Mouse (Mus musculus): Measurements from ENCODE around the gene Tnxb. TPM values are rescaled to one million over a fixed set of nuclear protein-coding genes. Genes with fewer than 3 reads are reported as not detected.

The Tnxb gene
- total RNA-seq, 1 experiment, result 0.18 TPM

DNA sequence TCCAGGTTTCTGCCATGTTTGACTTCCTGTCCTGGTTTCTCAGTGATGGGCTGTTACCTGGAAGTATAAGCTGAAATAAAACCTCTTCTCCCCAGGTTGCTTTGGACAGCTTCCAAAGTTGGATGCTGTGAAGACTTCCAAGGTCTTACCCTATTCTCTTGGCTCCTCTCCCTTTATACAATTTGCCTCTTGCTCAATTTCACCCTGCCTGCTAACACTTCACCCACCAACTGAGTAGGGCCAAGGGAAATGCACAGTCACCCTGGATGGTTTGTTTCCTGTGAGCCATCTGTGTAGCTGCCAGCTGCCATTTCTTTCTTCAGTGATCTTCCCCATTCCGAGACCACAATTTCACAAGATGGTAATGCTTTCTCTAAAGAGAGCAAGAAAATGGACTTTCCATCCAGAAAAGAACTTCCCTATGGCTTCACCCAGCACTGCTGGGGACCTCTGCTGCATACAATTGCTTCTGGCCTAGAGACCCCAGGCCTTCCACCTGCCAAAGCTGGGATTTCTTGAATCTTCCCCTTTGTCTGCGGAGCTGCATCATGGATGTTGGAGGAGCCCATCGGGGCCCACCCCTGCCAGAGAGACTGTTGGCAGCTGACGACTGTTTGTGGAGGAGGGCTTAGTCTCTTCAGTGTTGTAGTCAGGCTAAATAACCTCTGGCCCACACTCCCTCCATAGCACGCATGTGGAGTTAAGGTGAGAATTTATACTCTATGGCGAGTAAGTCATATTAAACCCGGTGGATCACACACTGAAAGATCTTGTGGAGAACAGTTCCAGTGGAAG is 30.7 kb upstream of the Tnxb start:
- Histone ChIP-seq H3K4me3 (ENCODE audit: insufficient read depth in 1 of 2, low read depth in 1 of 2, low read length in 2 of 2, poor library complexity in 1 of 2, severe bottlenecking in 1 of 2) (no peak overlapping the region), H3K27ac (ENCODE audit: insufficient read depth, low read depth, low read length, poor library complexity, severe bottlenecking) (no peak overlapping the region), H3K9me3 (ENCODE audit: control insufficient read depth, insufficient read depth, low read depth, low read length) (no peaks in the 10 kb centered on the region), H3K36me3 (ENCODE audit: control insufficient read depth, insufficient read depth, low read length, poor library complexity, severe bottlenecking) (no peaks in the 10 kb centered on the region), H3K9ac (ENCODE audit: insufficient read depth, low read depth, low read length, poor library complexity, severe bottlenecking) (no peak overlapping the region), H3K4me1 (ENCODE audit: control insufficient read depth in 2 of 2, insufficient read depth in 2 of 2, low read length in 2 of 2, poor library complexity in 1 of 2) (peaks cover 0 to 1% of the 10 kb centered on the region in 2 experiments; a peak in 1 of 4 replicates)
- no peak for DNase-seq (ENCODE audit: low read depth, low spot score)
- in situ Hi-C loops (cut with MboI; ENCODE audit: low sequenced_read_pairs in 2 of 2, unreplicated experiment in 2 of 2), result no loop called here
- TF ChIP-seq HCFC1 (IDR thresholded peaks at IDR 0.05; ENCODE audit: borderline replicate concordance, insufficient read depth, low read length) (no peak), CHD2 (IDR thresholded peaks at IDR 0.05; ENCODE audit: low read depth, low read length) (no peak), ZC3H11A (IDR thresholded peaks at IDR 0.05; ENCODE audit: borderline replicate concordance, low read depth, low read length) (no peak), ZNF384 (IDR thresholded peaks at IDR 0.05; ENCODE audit: low read depth, low read length) (no peak), MAFK (IDR thresholded peaks at IDR 0.05; ENCODE audit: insufficient read depth, low read depth, low read length) (no peak)

DNA sequence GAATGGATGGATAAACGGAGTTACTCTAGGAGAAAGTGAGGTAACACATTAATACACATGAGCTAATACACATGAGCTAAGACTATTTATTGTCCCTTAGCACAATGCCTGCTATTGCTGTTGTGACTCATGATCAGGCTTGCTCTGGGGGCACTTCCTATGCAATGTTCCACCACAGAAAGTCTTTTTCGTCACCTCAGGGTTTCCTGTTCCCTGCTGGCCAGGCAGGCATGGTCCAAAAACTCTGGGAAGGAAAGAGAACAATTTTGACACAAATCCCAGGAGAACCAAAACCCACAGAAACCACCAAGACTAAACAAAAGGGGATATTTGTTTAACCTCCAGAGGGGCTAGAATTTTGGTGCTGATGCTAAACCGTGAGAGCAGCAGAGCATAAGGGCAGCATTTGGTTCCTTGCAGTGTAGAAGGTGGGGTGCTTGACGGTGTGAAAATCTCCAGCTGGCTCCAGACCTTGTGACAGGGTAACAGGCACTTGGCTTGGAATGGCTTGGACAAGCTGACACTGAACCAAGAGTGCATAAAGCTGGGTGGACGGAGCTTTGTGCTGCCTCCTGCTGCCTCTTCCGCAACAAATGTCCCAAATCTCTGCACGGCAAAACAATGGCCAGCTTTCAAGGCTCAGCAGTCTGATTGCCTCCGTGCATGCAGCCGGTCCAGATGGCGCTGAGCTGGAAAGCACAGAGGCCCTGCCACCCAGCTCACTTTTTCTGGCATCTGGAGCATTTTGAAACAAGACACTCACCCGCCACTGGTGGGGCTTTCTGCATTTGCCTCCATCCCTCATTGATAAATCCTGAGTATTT is 29.3 kb upstream of the Tnxb start:
- Histone ChIP-seq H3K4me3 (ENCODE audit: insufficient read depth in 1 of 2, low read depth in 1 of 2, low read length in 2 of 2, poor library complexity in 1 of 2, severe bottlenecking in 1 of 2) (no peak overlapping the region), H3K27ac (ENCODE audit: insufficient read depth, low read depth, low read length, poor library complexity, severe bottlenecking) (no peak overlapping the region), H3K9ac (ENCODE audit: insufficient read depth, low read depth, low read length, poor library complexity, severe bottlenecking) (no peak overlapping the region), H3K36me3 (ENCODE audit: control insufficient read depth, insufficient read depth, low read length, poor library complexity, severe bottlenecking) (no peaks in the 10 kb centered on the region), H3K9me3 (ENCODE audit: control insufficient read depth, insufficient read depth, low read depth, low read length) (no peaks in the 10 kb centered on the region), H3K4me1 (ENCODE audit: control insufficient read depth in 2 of 2, insufficient read depth in 2 of 2, low read length in 2 of 2, poor library complexity in 1 of 2) (peaks cover 0 to 6% of the 10 kb centered on the region in 2 experiments; a peak in 2 of 4 replicates)
- TF ChIP-seq ZC3H11A (IDR thresholded peaks at IDR 0.05; ENCODE audit: borderline replicate concordance, low read depth, low read length), result no peak
- TF ChIP-seq HCFC1 (IDR thresholded peaks at IDR 0.05; ENCODE audit: borderline replicate concordance, insufficient read depth, low read length), result no peak
- TF ChIP-seq ZNF384 (IDR thresholded peaks at IDR 0.05; ENCODE audit: low read depth, low read length), result no peak
- no peak for TF ChIP-seq CHD2 (IDR thresholded peaks at IDR 0.05; ENCODE audit: low read depth, low read length)
- no peak for TF ChIP-seq MAFK (IDR thresholded peaks at IDR 0.05; ENCODE audit: insufficient read depth, low read depth, low read length)
- no peak for DNase-seq (ENCODE audit: low read depth, low spot score)
- in situ Hi-C loops (cut with MboI; ENCODE audit: low sequenced_read_pairs in 2 of 2, unreplicated experiment in 2 of 2), result no loop called here

DNA sequence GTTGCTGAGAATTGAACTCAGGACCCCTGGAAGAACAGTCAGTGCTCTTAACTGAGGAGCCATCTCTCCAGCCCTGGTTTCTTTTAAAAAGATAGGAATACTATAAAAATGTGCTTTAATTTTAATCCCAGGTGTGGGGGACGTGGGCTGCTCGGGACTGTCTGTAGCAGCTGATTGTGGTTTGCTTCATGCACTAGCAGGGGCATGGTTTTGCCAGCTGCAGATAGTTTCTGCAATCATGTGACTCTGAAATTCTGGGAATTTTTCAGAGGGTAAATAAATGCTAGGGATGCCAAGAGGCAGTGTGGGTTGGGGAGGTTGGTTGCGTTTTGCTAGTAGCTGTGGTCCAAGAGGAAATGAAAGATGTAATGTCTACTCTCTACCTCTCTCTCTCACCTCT is 28.4 kb upstream of the Tnxb start:
- Histone ChIP-seq H3K36me3 (ENCODE audit: control insufficient read depth, insufficient read depth, low read length, poor library complexity, severe bottlenecking) (no peaks in the 10 kb centered on the region), H3K4me3 (ENCODE audit: insufficient read depth in 1 of 2, low read depth in 1 of 2, low read length in 2 of 2, poor library complexity in 1 of 2, severe bottlenecking in 1 of 2) (no peak overlapping the region), H3K9ac (ENCODE audit: insufficient read depth, low read depth, low read length, poor library complexity, severe bottlenecking) (no peak overlapping the region), H3K9me3 (ENCODE audit: control insufficient read depth, insufficient read depth, low read depth, low read length) (no peaks in the 10 kb centered on the region), H3K27ac (ENCODE audit: insufficient read depth, low read depth, low read length, poor library complexity, severe bottlenecking) (no peak overlapping the region), H3K4me1 (ENCODE audit: control insufficient read depth in 2 of 2, insufficient read depth in 2 of 2, low read length in 2 of 2, poor library complexity in 1 of 2) (peaks cover 0 to 9% of the 10 kb centered on the region in 2 experiments; a peak in 2 of 4 replicates)
- no peak for DNase-seq (ENCODE audit: low read depth, low spot score)
- TF ChIP-seq HCFC1 (IDR thresholded peaks at IDR 0.05; ENCODE audit: borderline replicate concordance, insufficient read depth, low read length) (no peak), CHD2 (IDR thresholded peaks at IDR 0.05; ENCODE audit: low read depth, low read length) (no peak), ZNF384 (IDR thresholded peaks at IDR 0.05; ENCODE audit: low read depth, low read length) (no peak), MAFK (IDR thresholded peaks at IDR 0.05; ENCODE audit: insufficient read depth, low read depth, low read length) (no peak), ZC3H11A (IDR thresholded peaks at IDR 0.05; ENCODE audit: borderline replicate concordance, low read depth, low read length) (no peak)
- in situ Hi-C loops (cut with MboI; ENCODE audit: low sequenced_read_pairs in 2 of 2, unreplicated experiment in 2 of 2), result no loop called here

DNA sequence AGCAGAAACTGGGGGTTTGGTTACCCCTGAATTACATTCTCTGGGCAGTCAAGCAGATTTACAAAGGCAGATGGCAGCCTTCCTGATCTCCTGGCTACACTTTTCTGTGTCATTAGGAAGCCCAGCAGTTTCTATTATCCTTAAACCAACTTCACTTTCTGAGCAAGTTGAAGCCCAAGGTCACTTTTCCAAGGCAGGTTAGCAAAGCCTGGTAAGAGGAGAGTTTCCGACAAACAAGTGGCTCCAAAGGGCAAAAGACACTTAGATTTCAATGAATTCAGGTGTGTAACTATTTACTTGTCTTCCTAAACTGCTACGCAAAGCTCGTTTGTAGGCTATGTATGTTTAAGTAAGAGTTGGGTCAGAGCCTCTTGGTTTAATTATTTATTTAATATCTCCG is 27.0 kb upstream of the Tnxb start:
- Histone ChIP-seq H3K4me3 (ENCODE audit: insufficient read depth in 1 of 2, low read depth in 1 of 2, low read length in 2 of 2, poor library complexity in 1 of 2, severe bottlenecking in 1 of 2) (no peak overlapping the region), H3K27ac (ENCODE audit: insufficient read depth, low read depth, low read length, poor library complexity, severe bottlenecking) (no peak overlapping the region), H3K9me3 (ENCODE audit: control insufficient read depth, insufficient read depth, low read depth, low read length) (no peaks in the 10 kb centered on the region), H3K9ac (ENCODE audit: insufficient read depth, low read depth, low read length, poor library complexity, severe bottlenecking) (no peak overlapping the region), H3K36me3 (ENCODE audit: control insufficient read depth, insufficient read depth, low read length, poor library complexity, severe bottlenecking) (peaks cover 1% of the 10 kb centered on the region; the same call in 1 of the 2 replicates), H3K4me1 (ENCODE audit: control insufficient read depth in 2 of 2, insufficient read depth in 2 of 2, low read length in 2 of 2, poor library complexity in 1 of 2) (peaks cover 0 to 11% of the 10 kb centered on the region in 2 experiments; a peak in 2 of 4 replicates)
- no peak for TF ChIP-seq HCFC1 (IDR thresholded peaks at IDR 0.05; ENCODE audit: borderline replicate concordance, insufficient read depth, low read length)
- no peak for TF ChIP-seq ZNF384 (IDR thresholded peaks at IDR 0.05; ENCODE audit: low read depth, low read length)
- no peak for DNase-seq (ENCODE audit: low read depth, low spot score)
- in situ Hi-C loops (cut with MboI; ENCODE audit: low sequenced_read_pairs in 2 of 2, unreplicated experiment in 2 of 2), result no loop called here
